Mouse (Mus musculus): ENCODE measurements around the gene Sohlh2. TPM values are rescaled to one million over a fixed set of nuclear protein-coding genes. Genes with fewer than 3 reads are reported as not detected.
"Not testable (repeated sequence)": the region's sequence is repeated elsewhere in the genome, so short reads cannot be mapped to it uniquely, and the experiment has no call there.

Gene Sohlh2
- polyA plus RNA-seq, 1 experiment from 2014 or later, result not detected

DNA sequence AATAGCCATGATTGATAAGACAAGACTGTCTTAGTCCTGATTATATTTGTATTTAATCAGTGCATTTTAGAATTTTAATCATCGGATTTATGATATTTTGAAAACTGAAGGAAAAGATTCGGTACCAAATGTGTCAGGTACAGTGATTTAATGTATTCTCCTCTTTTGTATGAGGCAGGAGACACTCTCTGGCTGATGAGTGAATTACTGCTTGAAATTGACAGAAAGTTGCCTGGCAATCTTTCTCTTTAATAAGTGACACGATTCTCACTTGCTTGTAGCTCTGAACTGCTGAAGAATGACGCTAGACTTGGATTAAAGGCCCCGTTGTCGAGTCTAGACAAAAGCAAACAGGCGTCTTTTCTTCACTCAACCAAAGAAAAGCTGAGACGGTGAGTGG, 13.0 kb downstream of the Sohlh2 start:
- Histone ChIP-seq H3K9ac (ENCODE audit: low read depth, low read length) (no peak overlapping the region), H3K4me1 (ENCODE audit: control insufficient read depth, low read depth, low read length) (no peaks in the 10 kb centered on the region), H3K4me2 (ENCODE audit: low read depth, low read length) (no peak overlapping the region), H3K4me3 (ENCODE audit: low read depth, low read length) (no peak overlapping the region), H3K9me3 (replicated peaks; ENCODE audit: control insufficient read depth, low read length) (no peaks in the 10 kb centered on the region), H3K27ac (ENCODE audit: low read length) (no peak overlapping the region), H3K27me3 (ENCODE audit: control insufficient read depth, insufficient read depth, low read depth, low read length) (no peaks in the 10 kb centered on the region), H3K36me3 (ENCODE audit: control insufficient read depth, insufficient read depth) (no peaks in the 10 kb centered on the region)
- 63% methylated on average over 8 of the region's 8 CpGs for WGBS (ENCODE audit: insufficient replicate concordance)
- no peak for ATAC-seq (ENCODE audit: low read depth)

DNA sequence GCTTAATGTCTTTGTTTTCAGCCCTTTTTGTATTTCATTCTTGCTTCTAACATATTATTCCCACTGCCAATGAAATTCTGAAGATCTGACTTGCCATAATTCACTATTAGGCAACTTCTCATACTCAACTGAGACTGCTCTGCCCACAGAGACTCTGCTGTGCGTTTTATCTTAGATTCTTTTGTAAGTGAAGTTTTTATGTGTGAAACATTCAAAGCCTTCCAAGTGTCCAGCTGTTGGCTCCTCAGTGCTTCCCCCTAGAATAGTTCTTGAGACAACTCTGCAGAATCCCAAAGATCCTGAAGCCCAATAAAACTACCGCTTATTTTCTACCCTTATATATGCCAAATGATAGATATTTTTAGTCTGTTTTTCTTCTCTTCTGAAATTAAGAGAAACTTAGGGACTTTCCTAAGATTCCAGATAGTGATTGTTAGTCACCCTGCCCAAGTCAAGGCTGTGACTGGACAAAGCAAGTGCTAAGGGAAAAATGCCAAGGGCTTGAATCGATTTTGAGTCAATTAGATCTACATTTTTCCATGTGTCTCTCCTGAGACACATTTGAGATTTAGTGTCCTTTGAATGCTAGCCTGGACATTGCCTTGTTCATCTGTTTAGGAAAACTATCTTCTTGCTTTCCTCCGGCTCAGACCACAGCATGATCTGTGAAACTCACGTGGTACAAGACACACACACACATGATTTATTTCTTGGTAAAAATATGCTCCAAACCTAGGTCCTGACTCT, 13.9 kb downstream of the Sohlh2 start:
- Histone ChIP-seq H3K4me3 (ENCODE audit: low read depth, low read length) (no peak overlapping the region), H3K9me3 (replicated peaks; ENCODE audit: control insufficient read depth, low read length) (no peaks in the 10 kb centered on the region), H3K4me2 (ENCODE audit: low read depth, low read length) (no peak overlapping the region), H3K4me1 (ENCODE audit: control insufficient read depth, low read depth, low read length) (no peaks in the 10 kb centered on the region), H3K36me3 (ENCODE audit: control insufficient read depth, insufficient read depth) (no peaks in the 10 kb centered on the region), H3K9ac (ENCODE audit: low read depth, low read length) (no peak overlapping the region), H3K27me3 (ENCODE audit: control insufficient read depth, insufficient read depth, low read depth, low read length) (no peaks in the 10 kb centered on the region), H3K27ac (ENCODE audit: low read length) (no peak overlapping the region)
- no peak for ATAC-seq (ENCODE audit: low read depth)
- 61% methylated on average over 5 of the region's 5 CpGs for WGBS (ENCODE audit: insufficient replicate concordance)

DNA sequence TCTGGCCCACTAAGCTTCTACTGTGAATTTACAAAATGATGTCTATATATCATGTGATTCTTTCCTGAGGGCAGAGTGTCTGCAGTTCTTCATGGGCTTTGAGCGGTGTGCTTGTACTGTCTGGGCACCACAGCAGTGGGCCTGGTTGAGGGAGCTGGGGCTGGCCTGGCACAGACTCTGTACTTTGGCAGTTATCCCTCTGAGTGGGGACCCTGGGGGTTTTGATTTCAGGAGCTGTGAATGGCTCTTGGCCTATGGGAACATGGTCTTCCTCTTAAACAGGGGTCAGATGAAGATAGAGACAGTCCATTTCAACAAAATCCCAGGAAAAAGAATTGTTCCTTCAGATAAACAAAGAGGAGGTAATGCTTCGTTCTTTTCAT, 14.5 kb downstream of the Sohlh2 start:
- H3K9ac ChIP-seq (ENCODE audit: low read depth, low read length), result no peak overlapping the region
- no peak overlapping the region for H3K27ac ChIP-seq (ENCODE audit: low read length)
- H3K4me1 ChIP-seq (ENCODE audit: control insufficient read depth, low read depth, low read length), result no peaks in the 10 kb centered on the region
- no peak overlapping the region for H3K4me2 ChIP-seq (ENCODE audit: low read depth, low read length)
- no peaks in the 10 kb centered on the region for H3K27me3 ChIP-seq (ENCODE audit: control insufficient read depth, insufficient read depth, low read depth, low read length)
- WGBS (ENCODE audit: insufficient replicate concordance), result 72% methylated on average over 2 of the region's 2 CpGs
- no peaks in the 10 kb centered on the region for H3K9me3 ChIP-seq (replicated peaks; ENCODE audit: control insufficient read depth, low read length)
- no peak overlapping the region for H3K4me3 ChIP-seq (ENCODE audit: low read depth, low read length)
- H3K36me3 ChIP-seq (ENCODE audit: control insufficient read depth, insufficient read depth), result no peaks in the 10 kb centered on the region
- no peak for ATAC-seq (ENCODE audit: low read depth)

DNA sequence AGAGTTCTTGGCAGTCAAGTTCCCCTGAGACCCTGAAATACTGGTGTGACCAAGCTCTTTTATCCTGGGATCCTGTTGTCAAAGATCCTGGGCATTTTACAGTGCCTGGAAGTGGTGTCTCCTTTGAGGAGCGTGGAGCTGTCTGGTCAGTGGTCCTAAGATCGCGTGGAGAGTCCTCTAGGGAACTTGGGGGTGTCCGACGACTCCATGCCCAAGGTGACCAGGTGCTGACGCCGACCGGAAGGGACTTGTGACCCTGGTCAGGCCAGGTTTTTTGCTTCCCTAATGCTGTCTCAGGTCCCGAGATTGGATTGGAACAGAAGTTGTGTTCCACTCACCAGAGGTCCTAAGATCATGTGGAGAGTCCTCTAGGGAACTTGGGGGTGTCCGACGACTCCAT, 21.8 kb downstream of the Sohlh2 start:
- not testable (repeated sequence) for H3K4me2 ChIP-seq (ENCODE audit: low read depth, low read length); ATAC-seq (ENCODE audit: low read depth); H3K27me3 ChIP-seq (ENCODE audit: control insufficient read depth, insufficient read depth, low read depth, low read length); H3K36me3 ChIP-seq (ENCODE audit: control insufficient read depth, insufficient read depth); H3K4me1 ChIP-seq (ENCODE audit: control insufficient read depth, low read depth, low read length); H3K27ac ChIP-seq (ENCODE audit: low read length); H3K9ac ChIP-seq (ENCODE audit: low read depth, low read length); H3K4me3 ChIP-seq (ENCODE audit: low read depth, low read length); H3K9me3 ChIP-seq (replicated peaks; ENCODE audit: control insufficient read depth, low read length)
- 74% methylated on average over 11 of the region's 11 CpGs for WGBS (ENCODE audit: insufficient replicate concordance)

DNA sequence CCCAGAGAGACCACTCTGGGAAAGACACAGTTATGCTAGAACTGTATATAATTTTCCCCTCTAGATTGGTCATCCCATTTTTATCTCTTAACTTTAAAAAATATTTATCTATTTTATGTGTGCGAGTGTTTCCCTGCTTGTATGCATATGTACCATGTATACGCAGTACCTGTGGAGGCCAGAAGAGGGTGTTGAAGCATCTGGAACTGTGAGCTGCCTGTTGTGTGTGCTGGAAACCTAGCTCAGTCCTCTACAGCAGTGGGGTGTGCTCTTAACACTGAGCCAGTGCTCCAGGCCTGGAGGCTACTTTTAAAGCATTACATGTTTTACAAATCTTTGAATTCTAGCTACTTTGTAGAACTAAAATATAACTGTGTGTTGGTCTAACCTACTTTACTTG, 24.6 kb downstream of the Sohlh2 start:
- Histone ChIP-seq H3K27me3 (ENCODE audit: control insufficient read depth, insufficient read depth, low read depth, low read length) (no peaks in the 10 kb centered on the region), H3K4me3 (ENCODE audit: low read depth, low read length) (no peak overlapping the region), H3K4me2 (ENCODE audit: low read depth, low read length) (no peak overlapping the region), H3K27ac (ENCODE audit: low read length) (no peak overlapping the region), H3K9ac (ENCODE audit: low read depth, low read length) (no peak overlapping the region), H3K9me3 (replicated peaks; ENCODE audit: control insufficient read depth, low read length) (no peaks in the 10 kb centered on the region), H3K4me1 (ENCODE audit: control insufficient read depth, low read depth, low read length) (no peaks in the 10 kb centered on the region), H3K36me3 (ENCODE audit: control insufficient read depth, insufficient read depth) (no peaks in the 10 kb centered on the region)
- WGBS (ENCODE audit: insufficient replicate concordance), result 71% methylated on average over 2 of the region's 2 CpGs
- no peak for ATAC-seq (ENCODE audit: low read depth)

DNA sequence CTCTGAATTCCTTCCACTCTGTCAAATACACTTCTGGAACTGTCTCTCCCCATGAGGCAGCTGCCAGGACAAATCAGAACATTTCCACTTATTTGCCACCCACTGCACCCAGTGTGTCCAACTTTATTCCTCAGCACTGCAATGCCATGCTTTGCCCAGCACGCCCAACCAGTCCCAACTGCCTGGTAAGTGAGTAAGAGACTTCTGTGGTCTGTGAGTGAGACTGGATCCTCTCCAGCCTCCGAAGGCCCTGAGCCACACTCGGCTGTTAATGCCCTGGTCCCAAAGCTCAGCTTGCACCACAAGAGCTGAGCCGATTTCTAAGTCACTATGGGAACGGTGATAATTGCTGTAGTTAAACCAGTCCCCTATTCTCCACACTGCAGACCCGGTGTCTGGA, 25.8 kb downstream of the Sohlh2 start:
- ATAC-seq (ENCODE audit: low read depth), result no peak
- no peak overlapping the region for H3K4me2 ChIP-seq (ENCODE audit: low read depth, low read length)
- H3K9ac ChIP-seq (ENCODE audit: low read depth, low read length), result no peak overlapping the region
- WGBS (ENCODE audit: insufficient replicate concordance), result 60% methylated on average over 6 of the region's 6 CpGs
- no peak overlapping the region for H3K27ac ChIP-seq (ENCODE audit: low read length)
- H3K36me3 ChIP-seq (ENCODE audit: control insufficient read depth, insufficient read depth), result no peaks in the 10 kb centered on the region
- H3K4me3 ChIP-seq (ENCODE audit: low read depth, low read length), result no peak overlapping the region
- H3K27me3 ChIP-seq (ENCODE audit: control insufficient read depth, insufficient read depth, low read depth, low read length), result no peaks in the 10 kb centered on the region
- H3K4me1 ChIP-seq (ENCODE audit: control insufficient read depth, low read depth, low read length), result no peaks in the 10 kb centered on the region
- no peaks in the 10 kb centered on the region for H3K9me3 ChIP-seq (replicated peaks; ENCODE audit: control insufficient read depth, low read length)

DNA sequence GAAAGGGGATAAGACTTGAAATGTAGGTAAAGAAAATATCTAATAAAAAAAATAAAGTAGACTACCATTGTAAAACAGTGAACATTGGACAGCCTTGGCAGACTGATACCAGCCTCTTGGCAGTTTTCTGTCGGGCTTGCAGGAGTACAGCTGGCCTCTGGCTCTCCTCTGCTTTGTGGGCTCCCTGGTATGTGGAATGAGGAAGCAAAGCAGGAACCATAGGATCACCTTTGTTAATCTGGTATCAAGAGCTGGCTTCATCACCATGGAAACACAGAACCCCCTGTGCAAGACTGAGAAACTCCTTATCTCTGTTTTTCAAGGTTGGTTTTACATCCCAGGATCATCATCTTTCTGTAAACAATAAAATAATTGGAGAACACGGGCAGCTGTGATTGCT, 30.4 kb downstream of the Sohlh2 start:
- H3K27me3 ChIP-seq (ENCODE audit: control insufficient read depth, insufficient read depth, low read depth, low read length), result no peaks in the 10 kb centered on the region
- H3K4me3 ChIP-seq (ENCODE audit: low read depth, low read length), result no peak overlapping the region
- H3K9me3 ChIP-seq (replicated peaks; ENCODE audit: control insufficient read depth, low read length), result no peaks in the 10 kb centered on the region
- no peak overlapping the region for H3K4me2 ChIP-seq (ENCODE audit: low read depth, low read length)
- ATAC-seq (ENCODE audit: low read depth), result no peak
- 24% methylated on average over 2 of the region's 2 CpGs for WGBS (ENCODE audit: insufficient replicate concordance)
- H3K27ac ChIP-seq (ENCODE audit: low read length), result no peak overlapping the region
- no peaks in the 10 kb centered on the region for H3K4me1 ChIP-seq (ENCODE audit: control insufficient read depth, low read depth, low read length)
- H3K36me3 ChIP-seq (ENCODE audit: control insufficient read depth, insufficient read depth), result no peaks in the 10 kb centered on the region
- H3K9ac ChIP-seq (ENCODE audit: low read depth, low read length), result no peak overlapping the region

DNA sequence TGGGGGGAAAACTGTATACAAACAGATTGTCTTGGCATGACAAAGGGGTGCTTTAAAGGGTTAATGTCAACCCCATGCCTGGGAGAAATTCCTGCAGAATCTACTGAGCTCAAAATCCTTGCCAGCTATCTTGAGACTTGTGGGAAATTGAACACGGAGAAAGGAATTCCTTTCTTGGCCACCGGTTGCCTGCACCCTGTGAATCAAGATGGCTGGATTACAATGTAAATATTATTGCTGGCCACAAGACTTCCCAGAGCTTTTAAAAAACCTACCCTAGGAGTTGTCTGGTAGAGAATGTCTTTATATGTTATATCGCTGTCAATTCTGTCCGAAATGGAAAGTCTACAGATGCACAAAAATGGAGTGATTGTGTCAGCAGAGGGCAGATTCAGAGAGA, 32.0 kb downstream of the Sohlh2 start:
- Histone ChIP-seq H3K27me3 (ENCODE audit: control insufficient read depth, insufficient read depth, low read depth, low read length) (no peaks in the 10 kb centered on the region), H3K9me3 (replicated peaks; ENCODE audit: control insufficient read depth, low read length) (no peaks in the 10 kb centered on the region), H3K4me1 (ENCODE audit: control insufficient read depth, low read depth, low read length) (no peaks in the 10 kb centered on the region), H3K9ac (ENCODE audit: low read depth, low read length) (no peak overlapping the region), H3K4me2 (ENCODE audit: low read depth, low read length) (no peak overlapping the region), H3K4me3 (ENCODE audit: low read depth, low read length) (no peak overlapping the region), H3K36me3 (ENCODE audit: control insufficient read depth, insufficient read depth) (no peaks in the 10 kb centered on the region), H3K27ac (ENCODE audit: low read length) (no peak overlapping the region)
- WGBS (ENCODE audit: insufficient replicate concordance), result 64% methylated on average over 4 of the region's 4 CpGs
- no peak for ATAC-seq (ENCODE audit: low read depth)

DNA sequence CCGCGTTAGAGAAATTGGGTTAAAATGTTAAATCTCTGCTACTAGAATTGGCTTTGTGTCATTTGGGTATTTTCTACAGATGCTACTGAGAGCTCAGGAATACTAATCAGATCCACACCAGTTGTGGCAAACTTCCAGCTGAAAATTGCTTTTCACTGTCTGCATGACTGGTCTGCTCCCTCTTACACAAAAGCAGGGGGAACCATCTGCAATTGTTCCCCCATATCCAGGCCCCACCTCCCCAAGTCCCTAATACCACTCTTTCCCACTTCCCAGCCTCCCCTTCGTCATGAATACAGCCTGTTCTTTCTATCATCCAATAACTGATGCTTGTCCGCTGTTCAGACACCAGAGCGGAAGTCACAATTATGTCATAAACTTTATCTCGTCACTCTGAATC, 32.6 kb downstream of the Sohlh2 start:
- Histone ChIP-seq H3K4me2 (ENCODE audit: low read depth, low read length) (no peak overlapping the region), H3K27ac (ENCODE audit: low read length) (no peak overlapping the region), H3K9me3 (replicated peaks; ENCODE audit: control insufficient read depth, low read length) (no peaks in the 10 kb centered on the region), H3K4me1 (ENCODE audit: control insufficient read depth, low read depth, low read length) (no peaks in the 10 kb centered on the region), H3K4me3 (ENCODE audit: low read depth, low read length) (no peak overlapping the region), H3K27me3 (ENCODE audit: control insufficient read depth, insufficient read depth, low read depth, low read length) (no peaks in the 10 kb centered on the region), H3K36me3 (ENCODE audit: control insufficient read depth, insufficient read depth) (no peaks in the 10 kb centered on the region), H3K9ac (ENCODE audit: low read depth, low read length) (no peak overlapping the region)
- 73% methylated on average over 6 of the region's 6 CpGs for WGBS (ENCODE audit: insufficient replicate concordance)
- ATAC-seq (ENCODE audit: low read depth), result no peak
